Mouse (Mus musculus) ZHBTc4 (cell line): ENCODE data around the gene Mpp2.

ENCODE experiments used
- DNase-seq: peaks from one replicate; pipeline ENCODE4 v3.0.0-alpha.2; 2011; ENCODE audit warnings: low read depth, low spot score

Gene Mpp2

DNA sequence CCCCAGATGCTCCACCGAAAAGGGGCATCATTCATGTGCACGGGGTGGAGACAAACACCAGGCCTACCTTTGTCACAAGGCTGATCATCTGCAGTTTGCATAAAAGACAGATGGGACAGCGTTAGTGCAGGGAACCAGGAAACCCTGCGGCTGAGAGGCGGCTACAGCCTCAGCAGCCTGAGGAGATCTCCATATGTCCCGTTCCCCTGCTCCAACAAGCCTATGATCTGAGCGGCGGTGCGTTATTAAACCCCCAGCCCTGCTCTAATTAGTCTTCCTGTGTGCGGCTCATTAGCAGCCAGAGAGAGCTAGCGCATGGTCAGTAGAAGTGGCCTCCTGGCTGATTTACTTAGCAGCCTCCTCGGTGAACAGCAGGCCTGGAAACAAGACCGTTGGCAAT, 78.2 kb downstream of the Mpp2 start:
- DNase-seq, result no peak

DNA sequence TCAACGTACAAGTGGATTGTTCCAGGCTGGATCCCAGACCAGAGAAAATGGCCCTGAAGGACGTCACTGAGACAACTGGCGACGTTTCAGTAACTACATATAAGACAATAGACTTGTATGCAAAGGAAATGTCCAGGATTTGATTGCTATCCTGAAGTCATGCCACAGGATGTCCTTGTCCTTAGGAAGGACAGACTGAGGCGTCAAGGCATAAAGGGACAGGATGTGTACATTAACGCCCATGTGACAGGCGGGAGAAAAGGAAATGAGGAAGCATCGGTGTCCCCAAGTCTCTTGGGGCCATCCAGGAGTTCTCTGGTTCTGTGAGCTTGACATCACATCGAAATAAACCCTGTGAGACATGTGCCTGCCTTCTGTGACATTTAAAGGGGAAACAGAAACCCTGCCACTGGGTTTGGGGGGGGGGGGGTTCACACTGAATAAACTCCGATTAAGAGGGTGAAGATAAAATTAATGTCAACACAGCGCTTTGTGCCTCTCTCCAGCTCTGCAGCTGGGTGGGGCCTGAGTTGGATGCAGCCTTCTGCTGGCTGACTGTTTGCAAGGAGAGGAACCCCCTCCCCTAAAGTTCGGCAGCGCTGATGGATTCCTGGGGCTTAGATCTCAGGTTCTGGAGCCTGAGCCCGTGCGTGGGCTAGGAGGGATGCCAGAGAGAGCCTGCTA, 79.2 kb downstream of the Mpp2 start:
- DNase-seq, result no peak

DNA sequence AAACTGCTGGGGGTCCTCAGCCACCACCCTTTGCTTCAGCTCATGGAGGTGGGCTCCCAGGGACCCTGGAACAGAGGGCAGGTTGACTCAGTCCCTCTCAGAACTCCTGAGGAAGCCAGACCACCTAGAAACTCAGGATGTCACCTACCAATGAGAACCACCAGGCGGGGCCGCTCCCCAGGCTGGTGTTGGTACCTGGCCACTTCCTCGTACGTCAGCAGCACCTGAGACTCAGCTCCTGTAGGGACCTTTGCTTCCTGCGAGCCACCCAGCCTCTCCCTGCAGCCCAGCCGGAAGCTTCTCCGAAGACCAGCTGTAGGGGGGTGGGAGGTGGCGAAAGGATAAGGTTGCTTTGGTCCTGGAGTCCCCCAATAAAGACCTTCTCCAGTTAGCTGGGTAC, 79.9 kb downstream of the Mpp2 start:
- DNase-seq, result no peak
